Mouse (Mus musculus) MEL (cell line): Measurements from ENCODE around the gene Aasdhppt. TPM values are rescaled to one million over a fixed set of nuclear protein-coding genes. Genes with fewer than 3 reads are reported as not detected.

Experiments used
- DNase-seq: peaks from one replicate; pipeline ENCODE4 v3.0.0; 2011; ENCODE audit warnings: low read depth, low spot score
- H3K27ac ChIP-seq: 2 replicates; pipeline ENCODE4 v1.5.1; 2012; ENCODE audit warnings: low read depth, mild to moderate bottlenecking, control low read depth, low read length, moderate library complexity; ENCODE audit not compliant: control insufficient read depth
- H3K27me3 ChIP-seq, 2 experiments: fragments of 150-350 bp in 1 of 2; sonication (generic) in 1 of 2; 2 replicates each; pipeline ENCODE4 v1.6.1; 2012; ENCODE audit warnings: low read length in 2 of 2, mild to moderate bottlenecking in 2 of 2, improper control_type of control experiment in 1 of 2, moderate library complexity in 1 of 2; ENCODE audit not compliant: insufficient read depth in 2 of 2, control insufficient read depth in 1 of 2
- H3K36me3 ChIP-seq, 2 experiments: 2 replicates each; pipeline ENCODE4 v1.6.1; 2012 to 2014; ENCODE audit warnings: low read length in 2 of 2, improper control_type of control experiment in 1 of 2, inconsistent platforms in 1 of 2, mild to moderate bottlenecking in 1 of 2; ENCODE audit not compliant: insufficient read depth in 2 of 2, control insufficient read depth in 1 of 2
- H3K4me1 ChIP-seq, 2 experiments: fragments of 150-350 bp in 1 of 2; sonication (generic) in 1 of 2; 2 replicates each; pipeline ENCODE4 v1.6.1; 2012; ENCODE audit warnings: low read length in 2 of 2, improper control_type of control experiment in 1 of 2, mild to moderate bottlenecking in 1 of 2; ENCODE audit not compliant: insufficient read depth in 2 of 2, control insufficient read depth in 1 of 2
- H3K4me3 ChIP-seq, 2 experiments: fragments of 150-350 bp in 1 of 2; sonication (generic) in 1 of 2; 2 replicates each; pipeline ENCODE4 v1.5.1; 2012; ENCODE audit warnings: low read depth in 2 of 2, low read length in 2 of 2, mild to moderate bottlenecking in 2 of 2, moderate library complexity in 2 of 2, control low read depth in 1 of 2, improper control_type of control experiment in 1 of 2; ENCODE audit not compliant: control insufficient read depth in 1 of 2, insufficient read depth in 1 of 2
- H3K79me2 ChIP-seq: 2 replicates; pipeline ENCODE4 v1.6.1; 2012; ENCODE audit warnings: mild to moderate bottlenecking, low read length, moderate library complexity; ENCODE audit not compliant: control insufficient read depth, poor library complexity, insufficient read depth
- H3K9ac ChIP-seq: 2 replicates; pipeline ENCODE4 v1.6.1; 2012; ENCODE audit warnings: low read depth, mild to moderate bottlenecking, control low read depth, low read length, moderate library complexity; ENCODE audit not compliant: control insufficient read depth, poor library complexity, severe bottlenecking
- H3K9me3 ChIP-seq: fragments of 150-350 bp; sonication (generic); replicated peaks from 2 replicates; pipeline ENCODE4 v1.6.1; 2012; ENCODE audit warnings: mild to moderate bottlenecking, low read length, improper control_type of control experiment, moderate library complexity; ENCODE audit not compliant: insufficient read depth
- BHLHE40 ChIP-seq: IDR thresholded peaks from 2 replicates; pipeline ENCODE4 v1.6.1; 2012; ENCODE audit warnings: low read depth, mild to moderate bottlenecking, inconsistent platforms, low read length, improper control_type of control experiment, borderline replicate concordance
- CHD1 ChIP-seq: IDR thresholded peaks from 2 replicates; pipeline ENCODE4 v1.6.1; 2012; ENCODE audit warnings: low read depth, mild to moderate bottlenecking, inconsistent platforms, low read length, improper control_type of control experiment
- CHD2 ChIP-seq: IDR thresholded peaks from 2 replicates; pipeline ENCODE4 v1.6.1; 2011; ENCODE audit warnings: low read length, improper control_type of control experiment
- CTCF ChIP-seq, 3 experiments: IDR thresholded peaks in 2 of 3; conservative IDR thresholded peaks in 1 of 3; 2 replicates each; pipeline ENCODE4 v1.5.1; 2011 to 2012; ENCODE audit warnings: low read length in 3 of 3, low read depth in 2 of 3, mild to moderate bottlenecking in 2 of 3, improper control_type of control experiment in 1 of 3, inconsistent platforms in 1 of 3, mixed read lengths in 1 of 3, moderate library complexity in 1 of 3; ENCODE audit not compliant: control insufficient read depth in 1 of 3, insufficient read depth in 1 of 3, poor library complexity in 1 of 3, severe bottlenecking in 1 of 3
- E2F4 ChIP-seq: IDR thresholded peaks from 2 replicates; pipeline ENCODE4 v1.6.1; 2011; ENCODE audit warnings: low read depth, low read length, improper control_type of control experiment, borderline replicate concordance
- EP300 ChIP-seq, 2 experiments: IDR thresholded peaks; 2 replicates each; pipeline ENCODE4 v1.6.1; 2011; ENCODE audit warnings: improper control_type of control experiment in 2 of 2, low read length in 2 of 2, low read depth in 1 of 2, mild to moderate bottlenecking in 1 of 2
- ETS1 ChIP-seq: IDR thresholded peaks from 2 replicates; pipeline ENCODE4 v1.6.1; 2012; ENCODE audit warnings: low read depth, mild to moderate bottlenecking, inconsistent platforms, low read length, improper control_type of control experiment, moderate library complexity
- GABPA ChIP-seq: IDR thresholded peaks from 2 replicates; pipeline ENCODE4 v1.6.1; 2012; ENCODE audit warnings: low read depth, mild to moderate bottlenecking, inconsistent platforms, low read length, improper control_type of control experiment, moderate library complexity
- GATA1 ChIP-seq: IDR thresholded peaks from 2 replicates; pipeline ENCODE4 v1.6.1; 2011; ENCODE audit warnings: low read depth, low read length, improper control_type of control experiment
- HCFC1 ChIP-seq: IDR thresholded peaks from 2 replicates; pipeline ENCODE4 v1.6.1; 2012; ENCODE audit warnings: low read depth, mild to moderate bottlenecking, inconsistent platforms, low read length, improper control_type of control experiment, moderate library complexity
- JUND ChIP-seq: IDR thresholded peaks from 2 replicates; pipeline ENCODE4 v1.6.1; 2011; ENCODE audit warnings: low read depth, mild to moderate bottlenecking, improper control_type of control experiment, low read length
- KAT2A ChIP-seq: conservative IDR thresholded peaks from 2 replicates; pipeline ENCODE4 v1.6.1; 2012; ENCODE audit warnings: low read depth, low read length, improper control_type of control experiment, inconsistent platforms
- MAFK ChIP-seq: IDR thresholded peaks from 2 replicates; pipeline ENCODE4 v1.6.1; 2011; ENCODE audit warnings: low read depth, mild to moderate bottlenecking, low read length, improper control_type of control experiment, borderline replicate concordance
- MAX ChIP-seq: IDR thresholded peaks from 2 replicates; pipeline ENCODE4 v1.6.1; 2011; ENCODE audit warnings: low read length, improper control_type of control experiment
- MAZ ChIP-seq: IDR thresholded peaks from 2 replicates; pipeline ENCODE4 v1.6.1; 2012; ENCODE audit warnings: low read depth, mild to moderate bottlenecking, inconsistent platforms, low read length, improper control_type of control experiment
- MEF2A ChIP-seq: IDR thresholded peaks from 2 replicates; pipeline ENCODE4 v1.6.1; 2014; ENCODE audit warnings: low read depth, mild to moderate bottlenecking, inconsistent platforms, low read length, improper control_type of control experiment; ENCODE audit not compliant: poor library complexity, insufficient replicate concordance, severe bottlenecking; ENCODE audit errors: extremely low read depth
- MXI1 ChIP-seq: IDR thresholded peaks from 2 replicates; pipeline ENCODE4 v1.6.1; 2011; ENCODE audit warnings: mild to moderate bottlenecking, low read depth, low read length, improper control_type of control experiment
- MYB ChIP-seq: IDR thresholded peaks from 2 replicates; pipeline ENCODE4 v1.6.1; 2011; ENCODE audit warnings: mild to moderate bottlenecking, low read depth, low read length, improper control_type of control experiment
- MYC ChIP-seq: IDR thresholded peaks from 2 replicates; pipeline ENCODE4 v1.6.1; 2011; ENCODE audit warnings: low read depth, mild to moderate bottlenecking, low read length, improper control_type of control experiment, moderate library complexity
- NELFE ChIP-seq: IDR thresholded peaks from 2 replicates; pipeline ENCODE4 v1.6.1; 2011; ENCODE audit warnings: low read depth, low read length, improper control_type of control experiment
- NRF1 ChIP-seq: IDR thresholded peaks from 2 replicates; pipeline ENCODE4 v1.6.1; 2014; ENCODE audit warnings: low read depth, mild to moderate bottlenecking, inconsistent platforms, low read length, improper control_type of control experiment, moderate library complexity; ENCODE audit not compliant: poor library complexity, insufficient read depth, severe bottlenecking
- POLR2A ChIP-seq, 2 experiments: IDR thresholded peaks; 2 replicates each; pipeline ENCODE4 v1.6.1; 2011 to 2012; ENCODE audit warnings: low read length in 2 of 2, mild to moderate bottlenecking in 2 of 2, control low read depth in 1 of 2, improper control_type of control experiment in 1 of 2, low read depth in 1 of 2, moderate library complexity in 1 of 2; ENCODE audit not compliant: control insufficient read depth in 1 of 2, insufficient read depth in 1 of 2, poor library complexity in 1 of 2
- POLR2AphosphoS2 ChIP-seq: IDR thresholded peaks from 2 replicates; pipeline ENCODE4 v1.6.1; 2011; ENCODE audit warnings: low read length, improper control_type of control experiment
- POLR2AphosphoS5 ChIP-seq: IDR thresholded peaks from 2 replicates; pipeline ENCODE4 v1.6.1; 2012; ENCODE audit warnings: low read depth, borderline replicate concordance, mild to moderate bottlenecking, inconsistent platforms, low read length, moderate library complexity, mixed read lengths
- RAD21 ChIP-seq: IDR thresholded peaks from 2 replicates; pipeline ENCODE4 v1.6.1; 2011; ENCODE audit warnings: mild to moderate bottlenecking, low read depth, low read length, improper control_type of control experiment
- RCOR1 ChIP-seq: IDR thresholded peaks from 2 replicates; pipeline ENCODE4 v1.6.1; 2012; ENCODE audit warnings: low read depth, mild to moderate bottlenecking, inconsistent platforms, low read length, improper control_type of control experiment
- SIN3A ChIP-seq: IDR thresholded peaks from 2 replicates; pipeline ENCODE4 v1.6.1; 2012; ENCODE audit warnings: low read length, improper control_type of control experiment, inconsistent platforms
- SMC3 ChIP-seq: IDR thresholded peaks from 2 replicates; pipeline ENCODE4 v1.6.1; 2011; ENCODE audit warnings: low read depth, low read length, improper control_type of control experiment
- TAL1 ChIP-seq: IDR thresholded peaks from 2 replicates; pipeline ENCODE4 v1.6.1; 2012; ENCODE audit warnings: mild to moderate bottlenecking, inconsistent platforms, low read length, moderate library complexity, mixed read lengths
- TBP ChIP-seq: IDR thresholded peaks from 2 replicates; pipeline ENCODE4 v1.8.0; 2011; ENCODE audit warnings: low read depth, low read length, improper control_type of control experiment
- TCF12 ChIP-seq: IDR thresholded peaks from 2 replicates; pipeline ENCODE4 v1.6.1; 2014; ENCODE audit warnings: low read depth, mild to moderate bottlenecking, inconsistent platforms, low read length, improper control_type of control experiment, moderate library complexity
- USF1 ChIP-seq: IDR thresholded peaks from 2 replicates; pipeline ENCODE4 v1.6.1; 2014; ENCODE audit warnings: low read depth, mild to moderate bottlenecking, inconsistent platforms, low read length, improper control_type of control experiment, moderate library complexity
- USF2 ChIP-seq, 2 experiments: IDR thresholded peaks; 2 replicates each; pipeline ENCODE4 v1.6.1; 2011 to 2012; ENCODE audit warnings: improper control_type of control experiment in 2 of 2, low read length in 2 of 2, borderline replicate concordance in 1 of 2, inconsistent platforms in 1 of 2, low read depth in 1 of 2, mild to moderate bottlenecking in 1 of 2; ENCODE audit not compliant: insufficient read depth in 1 of 2
- ZC3H11A ChIP-seq: IDR thresholded peaks from 2 replicates; pipeline ENCODE4 v1.6.1; 2012; ENCODE audit warnings: low read depth, mild to moderate bottlenecking, inconsistent platforms, low read length, improper control_type of control experiment
- ZKSCAN1 ChIP-seq: IDR thresholded peaks from 2 replicates; pipeline ENCODE4 v1.6.1; 2012; ENCODE audit warnings: low read depth, mild to moderate bottlenecking, inconsistent platforms, low read length, improper control_type of control experiment, moderate library complexity
- ZMIZ1 ChIP-seq: IDR thresholded peaks from 2 replicates; pipeline ENCODE4 v1.6.1; 2012; ENCODE audit warnings: low read depth, mild to moderate bottlenecking, inconsistent platforms, low read length, improper control_type of control experiment, moderate library complexity
- ZNF384 ChIP-seq: IDR thresholded peaks from 2 replicates; pipeline ENCODE4 v1.6.1; 2012; ENCODE audit warnings: low read depth, mild to moderate bottlenecking, inconsistent platforms, low read length, improper control_type of control experiment
- polyA plus RNA-seq, 2 experiments: library from polyadenylated mRNA; stranded (reverse) in 1 of 2; unstranded in 1 of 2; fragments of >175 nt in 1 of 2; fragments of >200 nt in 1 of 2; gene quantifications; 2 replicates each; pipeline versions ENCODE4 v1.2.1 to v1.2.4; 2012; ENCODE audit warnings: low replicate concordance in 2 of 2, low read depth in 1 of 2; ENCODE audit not compliant: insufficient read length in 2 of 2, insufficient read depth in 1 of 2, missing spikeins in 1 of 2
- total RNA-seq: library from RNA; depleted of rRNA; stranded (reverse); fragments of 300-350 nt; gene quantifications from 2 replicates; pipeline ENCODE4 v1.2.3, GENCODE M21; 2012

The Aasdhppt gene
- total and polyA plus RNA-seq, 3 experiments: 39.2 to 73.1 TPM; not detected in 1

DNA sequence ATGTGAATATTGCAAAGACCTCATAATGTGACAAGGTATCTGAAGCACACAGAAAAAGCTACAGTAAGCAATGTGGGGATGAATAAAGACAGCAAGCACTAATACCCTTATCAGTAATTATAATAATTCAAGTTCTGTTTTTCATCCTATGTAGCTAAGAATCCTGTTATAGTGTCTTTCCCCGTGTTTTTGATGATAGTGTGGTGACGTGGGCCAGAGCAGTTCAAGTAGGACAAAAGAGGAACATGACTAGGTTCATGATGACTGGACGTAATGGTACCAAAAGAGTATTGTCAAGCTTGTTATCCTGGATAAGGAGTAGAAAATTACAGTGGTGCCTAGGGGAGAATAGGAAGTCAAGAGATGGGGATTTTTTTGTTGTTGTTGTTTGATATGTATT is 1.4 kb upstream of the Aasdhppt start:
- peak; percentile 61 for TF ChIP-seq GATA1
- TF ChIP-seq USF1: no peak
- no peak for TF ChIP-seq CTCF (IDR thresholded peaks at IDR 0.05 in 2 of 3, conservative IDR thresholded peaks at IDR 0.05 in 1 of 3; ENCODE audit: control insufficient read depth in 1 of 3, insufficient read depth in 1 of 3, low read depth in 2 of 3, low read length in 3 of 3, poor library complexity in 1 of 3, severe bottlenecking in 1 of 3)
- no peak; the same call in 1 of the 2 replicates for TF ChIP-seq RCOR1
- TF ChIP-seq NELFE: no peak
- no peak for TF ChIP-seq NRF1
- no peak; the same call in 1 of the 2 replicates for TF ChIP-seq ZMIZ1
- no peak for TF ChIP-seq MAZ
- peak in 1 of 2 experiments; percentile 49; a peak in 1 of 4 replicates for TF ChIP-seq EP300 (IDR thresholded peaks at IDR 0.05; ENCODE audit: low read depth in 1 of 2, low read length in 2 of 2)
- no peak for TF ChIP-seq TBP
- no peak; the same call in 1 of the 2 replicates for TF ChIP-seq MXI1
- peak; percentile 27 for TF ChIP-seq SIN3A
- TF ChIP-seq MYB: no peak
- TF ChIP-seq POLR2AphosphoS5: no peak
- TF ChIP-seq MAFK: no peak
- 0 out of 2 replicates have a peak, but pooled peaks have one; percentile 9 for TF ChIP-seq HCFC1
- TF ChIP-seq BHLHE40: no peak
- no peak for TF ChIP-seq GABPA
- TF ChIP-seq CHD2: no peak
- TF ChIP-seq POLR2A (IDR thresholded peaks at IDR 0.05; ENCODE audit: control insufficient read depth in 1 of 2, insufficient read depth in 1 of 2, low read depth in 1 of 2, low read length in 2 of 2, poor library complexity in 1 of 2): no peak
- TF ChIP-seq USF2 (IDR thresholded peaks at IDR 0.05; ENCODE audit: borderline replicate concordance in 1 of 2, insufficient read depth in 1 of 2, low read depth in 1 of 2, low read length in 2 of 2): no peak
- no peak for TF ChIP-seq JUND
- TF ChIP-seq TAL1: peak; percentile 9
- 0 out of 2 replicates have a peak, but pooled peaks have one; percentile 6 for TF ChIP-seq POLR2AphosphoS2
- no peak for TF ChIP-seq ZKSCAN1
- TF ChIP-seq MAX: no peak
- no peak for TF ChIP-seq MYC
- no peak for TF ChIP-seq ZNF384
- TF ChIP-seq RAD21: no peak
- TF ChIP-seq ZC3H11A: no peak
- TF ChIP-seq MEF2A: no peak
- TF ChIP-seq E2F4: no peak
- no peak for TF ChIP-seq KAT2A
- peak; percentile 76 for TF ChIP-seq ETS1
- no peak for TF ChIP-seq SMC3
- TF ChIP-seq TCF12: no peak
- no peak for TF ChIP-seq CHD1
- peaks cover 12 to 33% of the 10 kb centered on the region in 2 experiments for H3K36me3 ChIP-seq
- peak overlapping the region; percentile 81 for H3K9ac ChIP-seq
- peaks cover 3 to 25% of the 10 kb centered on the region in 2 experiments for H3K4me1 ChIP-seq
- H3K79me2 ChIP-seq: peaks cover 23% of the 10 kb centered on the region
- H3K27ac ChIP-seq: peak overlapping the region; percentile 87
- H3K27me3 ChIP-seq: no peaks in the 10 kb centered on the region
- peak; percentile 92 for DNase-seq
- peak overlapping the region in 1 of 2 experiments; percentile 82; a peak in 2 of 4 replicates for H3K4me3 ChIP-seq
- no peaks in the 10 kb centered on the region for H3K9me3 ChIP-seq
